Mouse (Mus musculus): ENCODE data around the gene Tpcn1.
"Not testable (repeated sequence)": the region's sequence is repeated elsewhere in the genome, so short reads cannot be mapped to it uniquely, and the experiment has no call there.

The Tpcn1 gene

GRCm38 (mm10) chr5:120514031-120514677, 74.3 kb downstream of the Tpcn1 start:
- in situ Hi-C loops (cut with MseI, MboI): loop anchor here in 1 of 2 experiments (5.0 kb wide), 1 partner anchor 93 kb away; no protein-coding TSS in a partner anchor

- in situ Hi-C loops (cut with MseI, MboI): loop anchor here in 1 of 2 experiments (5.0 kb wide), 1 partner anchor 94 kb away; no protein-coding TSS in a partner anchor
These were observed 75.4 kb downstream of the Tpcn1 start for GRCm38 (mm10) chr5:120512911-120513555.

GRCm38 (mm10) chr5:120511643-120512220, 76.7 kb downstream of the Tpcn1 start:
- in situ Hi-C loops (cut with MseI, MboI): loop anchor here in 1 of 2 experiments (5.0 kb wide), 1 partner anchor 96 kb away; no protein-coding TSS in a partner anchor

GRCm38 (mm10) chr5:120510982-120511642, 77.4 kb downstream of the Tpcn1 start, which contains the start of gene Slc8b1:
Gene Slc8b1 (plus strand): TSS chr5:120511168.
- in situ Hi-C loops (cut with MseI, MboI): loop anchor here in 1 of 2 experiments (5.0 kb wide), 1 partner anchor 96 kb away; no protein-coding TSS in a partner anchor

DNA sequence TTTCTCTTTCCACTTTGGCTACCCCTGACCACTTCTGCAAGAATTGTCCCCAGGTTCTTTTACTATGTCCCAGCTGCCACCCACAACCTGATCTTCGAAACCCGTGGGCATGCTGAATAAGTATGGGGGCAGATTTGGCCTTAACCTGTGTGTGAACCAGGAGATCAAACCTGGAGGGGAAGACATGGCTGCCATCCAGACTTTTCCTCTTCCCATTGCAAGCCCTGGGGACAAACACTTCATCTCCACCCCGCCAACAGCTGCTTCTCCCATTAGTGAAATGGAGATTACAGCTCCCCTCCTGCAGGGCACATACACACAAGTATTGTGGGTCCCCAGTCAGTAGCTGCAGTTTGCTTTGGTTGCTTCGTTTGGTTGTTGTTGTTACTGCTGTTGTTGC, 81.2 kb downstream of the Tpcn1 start:
- in situ Hi-C loops (cut with MseI, MboI): loop anchor here in 1 of 2 experiments (5.0 kb wide), 1 partner anchor 90 kb away; no protein-coding TSS in a partner anchor

DNA sequence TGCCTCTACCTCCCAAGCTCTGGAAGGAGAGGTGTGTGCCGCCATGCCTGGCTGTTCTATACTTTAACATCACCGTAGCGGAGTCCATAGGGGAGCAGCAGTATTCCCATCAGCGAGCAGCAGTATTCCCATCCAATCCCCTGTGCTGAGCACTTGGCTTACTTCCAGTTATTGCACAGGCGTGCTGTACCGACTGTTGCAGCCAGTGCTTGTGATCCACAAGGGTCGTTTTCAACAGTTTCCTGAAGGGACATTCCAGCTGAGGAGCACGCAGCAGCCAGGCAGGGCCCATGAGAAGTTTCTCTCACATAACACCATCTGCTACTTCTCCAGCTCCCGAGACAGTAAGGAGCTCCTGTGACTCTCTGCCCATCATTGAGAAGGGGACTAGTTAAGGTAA, 82.0 kb downstream of the Tpcn1 start:
- in situ Hi-C loops (cut with MseI, MboI): loop anchor here in 1 of 2 experiments (5.0 kb wide), 1 partner anchor 91 kb away; no protein-coding TSS in a partner anchor

DNA sequence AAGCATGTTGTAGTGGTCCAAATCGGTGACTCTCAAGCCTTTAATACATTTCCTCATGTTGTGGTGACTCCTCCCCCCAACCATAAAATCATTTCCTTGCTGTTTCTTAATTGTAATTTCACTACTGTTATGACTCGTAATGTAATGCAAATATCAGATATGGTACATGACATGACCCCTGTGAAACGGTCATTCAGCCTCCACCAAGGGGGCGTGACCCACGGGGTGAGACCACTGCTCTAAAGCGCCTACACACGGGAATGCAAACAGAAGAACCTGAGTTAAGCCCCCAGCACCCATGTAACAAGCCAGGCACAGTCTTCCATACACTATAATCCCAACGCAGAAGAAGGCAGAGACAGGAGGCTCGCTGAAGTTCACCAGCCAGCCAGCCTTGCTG, 82.7 kb downstream of the Tpcn1 start:
- in situ Hi-C loops (cut with MseI, MboI): loop anchor here in 1 of 2 experiments (5.0 kb wide), 1 partner anchor 92 kb away; no protein-coding TSS in a partner anchor

DNA sequence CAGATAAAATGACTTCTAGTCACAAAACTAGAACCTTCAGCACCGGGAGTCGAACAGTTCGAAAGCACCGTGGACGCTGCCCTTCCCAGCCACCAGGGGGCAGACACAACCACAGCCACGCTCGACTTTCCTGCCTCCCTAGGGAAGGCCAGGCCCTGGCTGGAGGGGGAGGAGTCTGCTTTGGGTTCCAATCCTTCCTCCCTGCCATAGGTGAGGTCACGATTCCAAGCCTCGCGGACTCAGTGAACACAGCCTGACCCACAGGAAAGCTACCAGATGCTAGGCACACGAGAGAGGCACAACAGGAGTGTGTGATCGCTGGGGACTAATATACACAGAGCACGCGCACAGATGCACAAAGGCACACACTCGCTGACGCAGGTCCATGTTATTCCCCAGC, 83.1 kb downstream of the Tpcn1 start:
- in situ Hi-C loops (cut with MseI, MboI): loop anchor here in 1 of 2 experiments (5.0 kb wide), 1 partner anchor 92 kb away; no protein-coding TSS in a partner anchor

DNA sequence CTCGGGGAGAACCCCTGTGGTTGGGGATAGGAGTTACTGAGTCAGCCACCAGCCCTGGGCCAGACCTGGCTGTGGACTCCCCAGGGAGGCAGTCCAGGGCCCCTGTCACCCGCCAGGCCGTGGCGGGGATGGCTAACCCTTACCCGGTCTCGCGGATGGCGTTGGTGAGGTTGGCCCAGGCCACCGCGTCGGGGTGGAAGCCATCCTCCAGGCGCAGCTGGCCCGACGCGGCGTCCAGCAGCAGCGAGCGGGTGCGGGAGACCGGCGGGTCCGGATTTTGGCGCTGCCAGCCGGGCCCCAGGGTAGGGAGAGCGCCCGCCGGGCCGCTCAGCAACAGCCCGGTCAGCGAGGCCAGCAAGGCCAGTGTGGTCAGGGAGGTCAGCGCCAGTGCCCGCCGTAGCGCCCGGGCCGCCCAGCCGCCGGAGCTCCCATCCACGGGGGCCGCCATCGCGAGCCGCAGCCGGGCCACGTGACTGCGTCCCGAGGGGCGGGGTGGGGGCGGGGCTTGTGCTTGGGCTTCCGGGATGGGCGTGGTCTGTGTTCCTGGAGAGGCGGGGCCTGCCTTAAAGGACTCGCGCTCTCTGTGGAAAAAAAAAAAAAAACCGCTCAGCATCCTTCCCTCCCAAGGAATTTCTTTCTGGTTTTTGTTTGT, 85.2 kb downstream of the Tpcn1 start, which contains the start of gene Plbd2:
Gene Plbd2 (minus strand): TSS at position 482 of the 652 bp plus-strand sequence.
- in situ Hi-C loops (cut with MseI, MboI): no loop called here

- in situ Hi-C loops (cut with MseI, MboI): no loop called here
These were observed 85.8 kb downstream of the Tpcn1 start for GRCm38 (mm10) chr5:120502675-120503143.

GRCm38 (mm10) chr5:120502147-120502621, 86.3 kb downstream of the Tpcn1 start:
- in situ Hi-C loops (cut with MseI, MboI): no loop called here

DNA sequence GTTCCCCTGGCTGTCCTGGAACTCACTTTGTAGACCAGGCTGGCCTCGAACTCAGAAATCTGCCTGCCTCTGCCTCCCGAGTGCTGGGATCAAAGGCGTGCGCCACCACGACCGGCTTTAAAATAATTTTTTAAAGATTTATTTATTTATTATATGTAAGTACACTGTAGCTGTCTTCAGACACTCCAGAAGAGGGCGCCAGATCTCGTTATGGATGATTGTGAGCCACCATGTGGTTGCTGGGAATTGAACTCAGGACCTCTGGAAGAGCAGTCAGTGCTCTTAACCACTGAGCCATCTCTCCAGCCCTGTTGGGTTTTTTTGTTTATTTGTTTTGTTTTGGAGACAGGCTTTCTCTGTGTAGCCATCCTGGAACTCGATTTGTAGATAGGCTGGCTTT, 87.9 kb downstream of the Tpcn1 start:
- in situ Hi-C loops (cut with MseI, MboI): not testable (repeated sequence)

GRCm38 (mm10) chr5:120499202-120499601, 89.3 kb downstream of the Tpcn1 start:
- in situ Hi-C loops (cut with MseI, MboI): no loop called here

GRCm38 (mm10) chr5:120497071-120497470, 91.4 kb downstream of the Tpcn1 start:
- in situ Hi-C loops (cut with MseI, MboI): no loop called here

DNA sequence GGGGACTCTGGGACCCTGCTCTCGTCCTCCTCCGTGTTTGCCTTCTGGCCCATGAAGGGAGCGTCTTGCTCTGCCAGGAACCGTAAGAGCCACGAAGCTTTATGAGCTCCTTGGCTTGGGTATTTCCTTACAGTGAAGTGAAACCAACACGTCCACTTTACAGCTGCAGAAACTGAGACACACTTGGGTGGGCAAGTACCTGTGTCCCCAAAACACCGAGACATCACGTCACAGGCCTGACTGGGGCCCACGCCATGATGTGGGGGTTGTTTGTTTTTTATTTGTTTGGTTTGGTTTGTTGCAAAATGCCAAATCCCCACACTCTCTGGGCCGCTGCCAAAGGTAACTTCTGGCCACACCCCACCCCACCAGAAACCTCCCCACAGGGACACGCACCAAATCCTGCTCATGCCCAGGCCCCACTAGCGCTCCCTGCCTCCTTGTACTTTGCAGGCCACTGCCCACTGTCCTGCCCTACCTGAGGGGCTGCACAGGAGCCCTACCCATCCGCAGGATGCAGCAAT, 92.7 kb downstream of the Tpcn1 start:
- in situ Hi-C loops (cut with MseI, MboI): no loop called here

DNA sequence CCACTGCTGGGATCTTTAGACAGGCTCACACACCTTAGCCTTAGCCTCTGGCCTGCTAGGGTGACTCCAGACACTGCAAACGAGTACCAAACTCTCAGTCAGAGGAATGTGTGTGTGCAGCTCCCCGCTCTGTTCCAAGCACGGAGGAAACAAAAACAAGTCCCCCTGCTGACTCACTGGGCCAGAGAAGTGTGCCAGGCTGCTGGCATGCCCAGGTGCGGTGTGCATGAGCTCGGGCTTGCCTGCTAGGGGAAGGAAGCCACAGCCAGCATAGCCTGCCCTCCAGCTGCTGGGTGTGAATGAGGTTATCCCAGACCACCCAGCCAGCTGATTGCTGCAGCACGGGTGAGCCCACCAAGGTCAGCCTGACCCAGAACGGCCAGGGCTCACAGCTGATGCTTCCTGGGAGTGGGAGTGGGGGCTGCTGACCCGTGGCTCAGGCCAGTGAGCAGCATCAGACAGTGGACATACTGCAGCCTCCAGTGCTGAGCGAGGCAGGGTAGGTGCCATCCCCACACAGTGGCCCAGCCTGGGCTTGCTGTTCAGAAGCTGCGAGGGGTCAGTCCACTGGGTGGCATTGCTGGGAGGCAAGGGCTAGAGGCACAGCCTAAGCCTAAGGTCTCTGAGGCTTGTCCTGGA, 93.3 kb downstream of the Tpcn1 start:
- in situ Hi-C loops (cut with MseI, MboI): no loop called here

- in situ Hi-C loops (cut with MseI, MboI): no loop called here
These were observed 94.5 kb downstream of the Tpcn1 start for GRCm38 (mm10) chr5:120493873-120494395.

GRCm38 (mm10) chr5:120493440-120493839, 95.0 kb downstream of the Tpcn1 start:
- in situ Hi-C loops (cut with MseI, MboI): no loop called here

GRCm38 (mm10) chr5:120492437-120492836, 96.0 kb downstream of the Tpcn1 start:
- in situ Hi-C loops (cut with MseI, MboI): no loop called here
